Mouse (Mus musculus) mesoderm, embryonic 11.5 days (tissue): ENCODE results near the gene Grb10.
A peak's percentile ranks its signal among the peaks of the same experiment; 100 is the strongest.

Experiments
- DNase-seq: peaks from one replicate; pipeline ENCODE4 v3.0.0-alpha.2; 2012; ENCODE audit warnings: low read depth, low spot score

Grb10 gene

DNA sequence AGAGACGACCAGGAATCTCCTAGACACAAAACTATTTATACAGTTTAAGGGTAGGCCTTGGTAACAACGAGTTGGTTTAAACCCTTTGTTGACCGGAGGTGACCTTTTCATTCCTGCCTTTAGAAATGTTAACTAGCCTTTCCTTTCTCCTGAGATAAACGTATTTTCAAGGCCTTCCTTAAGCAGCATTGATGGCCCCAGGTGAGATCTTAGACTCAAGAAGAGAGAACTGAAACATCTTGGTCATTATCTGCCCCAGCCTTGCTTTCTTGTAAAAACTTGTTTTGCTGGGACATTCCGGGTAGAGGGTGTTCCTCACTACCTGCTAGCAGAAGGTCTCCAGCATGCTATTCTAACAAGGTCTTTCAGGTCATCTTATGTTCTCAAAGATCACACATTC is 133.5 kb downstream of the Grb10 start:
- no peak for DNase-seq

DNA sequence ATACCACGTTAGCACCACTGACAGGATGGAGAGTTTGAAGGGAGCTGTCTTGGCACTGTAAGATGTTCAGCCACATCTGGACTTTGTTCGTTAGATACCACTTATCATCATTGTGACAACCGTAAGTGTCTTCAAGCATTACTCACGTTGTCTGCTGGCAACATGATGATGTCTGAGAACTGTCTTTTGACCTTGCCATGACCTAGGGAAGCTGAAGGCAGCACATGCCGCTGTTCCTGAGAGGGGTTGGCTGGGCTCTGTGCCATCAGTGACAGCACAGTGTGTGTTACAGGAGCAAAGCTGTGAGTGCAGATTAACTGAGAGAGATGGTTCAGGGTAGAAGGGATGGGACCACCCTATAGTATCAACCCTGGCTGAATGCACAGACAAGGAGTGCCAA is 137.0 kb downstream of the Grb10 start:
- peak; percentile 55 for DNase-seq

DNA sequence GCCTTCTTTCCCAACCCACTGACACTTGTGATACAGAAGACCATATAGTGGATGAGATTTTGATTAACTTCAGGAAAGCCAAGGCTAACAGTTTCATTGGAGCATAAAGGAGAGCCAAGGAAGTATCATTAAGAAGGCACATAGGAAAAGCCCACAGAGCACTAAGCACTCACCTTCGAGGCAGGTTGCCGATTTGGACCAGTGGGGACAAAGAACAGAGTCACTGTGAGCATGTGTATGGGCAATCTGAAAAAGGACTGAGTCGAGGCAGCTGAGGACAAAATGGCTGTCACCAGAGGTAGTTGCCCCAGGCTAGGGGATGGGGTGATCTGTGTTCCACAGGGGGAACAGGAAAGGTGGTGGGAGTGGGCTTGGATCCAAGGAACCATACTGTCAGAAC is 140.0 kb downstream of the Grb10 start:
- DNase-seq = no peak

- no peak for DNase-seq
Measured at GRCm38 (mm10) chr11:11897645-11898357, 140.7 kb downstream of the Grb10 start, which contains the start of gene Ddc. Gene Ddc (minus strand): TSS chr11:11898144.

DNA sequence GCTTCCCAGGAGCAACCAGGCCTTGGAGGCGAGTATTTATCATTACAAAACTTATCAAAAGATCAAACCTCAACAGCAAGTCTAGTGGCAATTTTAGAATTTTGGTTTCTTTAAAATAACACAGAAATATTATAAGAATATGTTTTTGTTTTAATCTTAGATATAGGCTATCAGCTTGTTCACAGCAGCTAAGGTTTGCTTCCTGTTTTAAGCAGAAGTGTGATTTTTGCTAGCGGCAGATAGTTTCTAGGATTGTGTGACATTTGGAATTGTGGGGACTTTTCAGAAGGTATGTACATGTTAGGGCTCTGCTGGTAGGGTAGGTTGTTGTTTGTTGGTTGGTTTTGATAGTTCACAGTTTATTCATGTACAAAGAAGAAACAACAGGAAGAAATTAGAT is 143.0 kb downstream of the Grb10 start:
- no peak for DNase-seq

- no peak for DNase-seq
Measured at GRCm38 (mm10) chr11:11893769-11894168, 144.7 kb downstream of the Grb10 start.

DNA sequence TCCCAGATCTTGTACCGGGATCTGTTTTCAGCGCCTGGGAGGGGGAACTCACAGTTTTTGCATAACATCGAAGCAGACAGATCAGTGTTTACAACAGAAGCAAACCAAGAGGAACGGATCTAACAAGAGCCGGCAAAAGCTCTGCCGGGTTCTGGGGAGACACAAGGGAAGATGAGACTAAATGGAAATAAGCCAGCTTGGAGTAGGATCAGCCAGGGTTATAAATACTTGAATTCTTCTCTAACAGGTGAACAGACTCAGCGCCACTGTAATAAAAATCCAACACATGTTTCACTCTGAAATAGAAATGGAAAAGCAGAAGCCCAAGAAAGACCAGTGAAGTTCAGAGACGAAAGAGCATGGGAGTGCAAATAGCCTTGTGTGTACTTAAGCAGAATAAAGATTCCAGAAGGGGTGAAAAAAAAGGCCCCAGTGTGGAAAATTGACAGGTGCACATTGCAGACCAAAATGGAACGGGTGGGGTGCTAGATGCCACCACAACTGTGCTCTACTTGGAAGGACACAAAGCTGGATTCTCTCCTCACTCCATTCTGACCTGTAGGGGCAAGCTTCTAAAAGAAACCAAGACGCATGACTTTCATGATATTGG is 145.4 kb downstream of the Grb10 start:
- no peak for DNase-seq

DNA sequence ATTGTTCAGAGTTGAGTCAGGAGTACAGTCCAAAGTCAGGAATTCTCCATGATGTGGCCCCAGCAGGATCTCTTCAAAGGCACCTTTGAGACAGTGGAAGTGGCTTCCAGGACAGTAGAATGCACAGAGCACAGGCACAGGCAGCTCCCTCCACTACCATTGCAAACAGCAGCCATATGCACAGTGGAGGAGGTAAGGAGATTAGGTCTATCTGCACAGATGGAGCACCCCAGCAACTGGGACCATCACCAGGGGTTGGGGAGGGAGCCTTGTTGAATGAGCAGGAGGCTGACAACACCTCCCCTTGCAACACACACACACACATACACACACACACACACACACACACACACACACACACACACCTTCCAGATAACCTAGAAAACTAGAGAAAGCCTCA is 146.7 kb downstream of the Grb10 start:
- DNase-seq = no peak

- DNase-seq = no peak
Measured at GRCm38 (mm10) chr11:11890139-11890741, 148.2 kb downstream of the Grb10 start.

GRCm38 (mm10) chr11:11888727-11889126 is 149.8 kb downstream of the Grb10 start:
- no peak for DNase-seq

- DNase-seq = no peak
Measured at GRCm38 (mm10) chr11:11888051-11888450, 150.4 kb downstream of the Grb10 start.

GRCm38 (mm10) chr11:11886403-11886998 is 152.0 kb downstream of the Grb10 start:
- DNase-seq = no peak

DNA sequence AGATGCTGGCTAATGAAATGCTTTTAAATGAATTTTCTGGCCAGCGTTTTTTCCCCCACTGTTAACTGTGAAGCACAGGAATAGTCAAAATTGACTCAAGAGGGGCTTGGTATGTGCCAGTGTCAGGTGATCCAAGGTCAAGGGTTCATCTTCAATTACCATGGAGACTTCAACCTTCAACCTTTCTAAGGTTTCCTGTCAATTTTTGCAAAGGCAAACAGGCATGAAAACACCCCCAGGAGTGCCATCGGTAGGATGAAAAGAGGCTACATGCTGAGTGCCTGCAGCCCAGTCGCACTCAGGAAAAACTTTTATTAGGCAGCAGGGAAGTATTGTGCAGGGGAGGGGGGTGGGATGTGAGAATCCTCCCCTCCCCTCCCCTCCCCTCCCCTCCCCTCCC is 152.6 kb downstream of the Grb10 start:
- peak; percentile 58 for DNase-seq

- DNase-seq = no peak
Measured at GRCm38 (mm10) chr11:11885246-11885643, 153.2 kb downstream of the Grb10 start.

DNA sequence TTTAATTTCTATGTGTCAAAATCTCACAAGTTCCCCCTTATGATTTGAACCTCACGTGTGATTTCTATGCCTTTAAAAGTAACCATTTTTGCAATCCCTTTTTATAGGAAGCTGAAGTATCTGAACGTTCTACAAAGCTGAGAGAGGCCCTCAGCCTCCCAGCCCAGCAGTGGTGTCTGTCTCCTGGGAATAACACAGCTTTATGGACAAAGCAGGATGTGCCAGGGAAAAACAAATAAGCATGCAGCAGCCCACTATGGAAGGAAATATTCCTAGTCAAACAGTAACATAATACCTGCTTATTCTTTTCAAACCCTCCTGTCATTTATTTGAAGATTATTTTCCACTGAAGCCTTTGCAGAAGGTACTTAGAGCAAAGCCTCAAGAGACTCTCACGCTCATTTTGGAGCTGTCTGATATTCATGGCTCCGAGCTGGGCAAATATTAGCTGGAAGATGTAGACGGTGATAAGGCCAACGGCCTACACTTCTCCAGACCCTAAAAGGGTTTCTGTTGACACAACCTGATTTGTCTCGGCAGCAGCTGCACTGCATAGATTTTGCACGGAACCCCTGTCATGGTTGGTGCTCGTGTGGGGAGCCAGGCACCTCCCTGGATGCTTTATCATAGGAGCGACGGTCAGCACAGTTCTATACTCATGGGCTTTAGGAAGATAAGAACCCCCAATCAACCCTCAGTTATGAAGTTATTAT is 153.8 kb downstream of the Grb10 start:
- no peak for DNase-seq

GRCm38 (mm10) chr11:11881783-11882155 is 156.7 kb downstream of the Grb10 start:
- DNase-seq = no peak

- no peak for DNase-seq
Measured at GRCm38 (mm10) chr11:11881026-11881782, 157.3 kb downstream of the Grb10 start.
